Mouse (Mus musculus) thymus, postnatal 14 days (tissue): ENCODE data around the gene Olfr769.
"Not testable (repeated sequence)": the region's sequence is repeated elsewhere in the genome, so short reads cannot be mapped to it uniquely, and the experiment has no call there.

Experiments used
- DNase-seq: peaks from one replicate; pipeline ENCODE4 v3.0.0; 2021

The Olfr769 gene

DNA sequence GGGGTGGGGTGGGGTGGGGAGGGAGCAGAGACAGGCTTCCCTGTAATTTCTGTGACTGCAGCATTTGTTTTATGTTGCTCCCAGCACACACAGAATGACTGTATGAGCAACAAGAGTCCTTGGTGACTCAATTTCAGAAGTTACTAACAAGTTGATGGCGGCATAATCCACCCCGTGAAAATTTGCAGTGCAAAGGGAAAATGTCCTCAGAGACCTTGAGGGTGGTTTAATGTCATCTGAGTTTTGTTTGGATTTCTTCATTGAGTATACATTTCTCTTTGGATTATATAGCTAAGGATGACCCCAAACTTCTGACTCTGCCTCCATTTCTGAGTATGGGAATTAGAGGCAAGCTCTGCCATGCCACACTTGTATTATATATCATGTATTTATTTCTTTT lies at the start of gene Olfr769:
Gene Olfr769, minus strand, starts transcription at position 101 of the 400 bp plus-strand sequence.
- no peak for DNase-seq

DNA sequence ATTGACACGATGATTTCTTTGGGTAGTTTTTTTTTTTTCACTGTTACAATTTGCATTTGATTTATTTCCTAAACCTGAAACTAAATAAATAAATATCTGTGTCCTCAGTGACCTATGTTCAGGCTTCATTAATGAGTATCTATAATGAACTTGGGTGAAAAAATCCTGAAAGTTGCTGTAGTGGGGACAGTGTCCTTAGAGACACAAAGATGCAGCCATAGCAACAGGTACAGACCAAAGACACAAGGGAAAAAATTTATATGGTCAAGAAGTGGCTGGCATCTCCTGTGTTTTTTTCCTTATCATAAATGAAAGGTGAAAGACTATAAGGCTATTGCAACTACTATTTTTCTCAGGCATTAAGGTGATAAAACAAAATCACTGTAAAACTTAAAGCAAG lies 47.0 kb upstream of the Olfr769 start, which contains the start of gene Olfr771:
Gene Olfr771, minus strand, starts transcription at position 101 of the 400 bp plus-strand sequence.
- DNase-seq, result no peak

DNA sequence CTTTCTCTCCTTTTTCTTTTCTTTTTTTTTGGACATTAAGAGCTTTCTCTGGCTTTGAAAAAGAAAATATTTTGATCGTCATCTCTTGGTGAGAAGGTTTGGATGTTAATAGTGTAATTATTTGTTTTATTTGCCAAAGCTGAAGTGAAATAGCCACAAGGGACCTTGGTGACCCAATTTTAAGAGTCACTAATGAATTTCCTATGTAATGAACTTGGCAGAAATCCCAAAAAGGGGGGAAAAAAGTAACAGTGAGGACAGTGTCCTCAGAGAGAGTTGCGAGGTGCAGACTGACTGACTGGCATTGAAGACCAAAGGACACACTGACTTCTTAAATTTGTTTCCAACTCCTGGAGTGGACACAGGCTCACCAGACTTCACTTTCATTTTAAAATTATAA lies 21.2 kb upstream of the Olfr769 start, which contains the start of gene Olfr770:
Gene Olfr770, minus strand, starts transcription at position 101 of the 400 bp plus-strand sequence.
- no peak for DNase-seq

DNA sequence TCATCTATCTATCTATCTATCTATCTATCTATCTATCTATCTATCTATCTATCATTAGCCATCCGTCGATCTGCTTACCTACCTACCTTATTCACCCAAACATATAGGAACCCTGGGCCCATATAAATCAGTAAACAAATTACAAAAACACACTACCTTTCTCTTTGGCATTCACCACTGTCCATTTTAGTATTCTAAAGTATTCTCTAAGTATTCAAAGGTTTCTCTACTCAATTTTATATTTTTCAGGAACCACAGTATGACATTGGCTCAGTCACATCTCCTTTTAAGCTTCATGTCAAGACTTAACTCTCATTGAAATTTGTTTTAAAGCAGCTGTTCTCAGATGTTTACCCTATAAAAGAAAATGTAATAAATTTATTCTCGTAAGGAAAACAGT lies 2.5 kb downstream of the Olfr769 start:
- DNase-seq, result no peak

DNA sequence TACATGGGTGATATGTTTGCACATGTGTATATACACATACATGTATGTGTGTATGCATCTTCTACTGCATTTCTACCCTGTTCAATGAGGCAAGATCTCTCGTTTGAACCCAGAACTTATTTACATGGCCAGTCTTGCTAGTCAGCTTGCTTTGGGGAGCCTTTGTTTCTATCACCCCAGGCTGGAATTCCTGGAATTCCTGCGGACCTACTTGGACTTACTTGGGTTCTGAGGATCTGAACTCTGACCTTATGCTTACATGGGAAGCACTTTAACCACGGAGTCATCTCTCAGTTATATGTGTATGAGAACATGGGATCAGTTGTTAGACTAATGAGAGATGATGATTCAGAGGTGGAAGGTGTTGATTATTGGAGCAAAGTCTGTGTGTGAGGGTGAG lies 16.4 kb downstream of the Olfr769 start:
- DNase-seq, result no peak

DNA sequence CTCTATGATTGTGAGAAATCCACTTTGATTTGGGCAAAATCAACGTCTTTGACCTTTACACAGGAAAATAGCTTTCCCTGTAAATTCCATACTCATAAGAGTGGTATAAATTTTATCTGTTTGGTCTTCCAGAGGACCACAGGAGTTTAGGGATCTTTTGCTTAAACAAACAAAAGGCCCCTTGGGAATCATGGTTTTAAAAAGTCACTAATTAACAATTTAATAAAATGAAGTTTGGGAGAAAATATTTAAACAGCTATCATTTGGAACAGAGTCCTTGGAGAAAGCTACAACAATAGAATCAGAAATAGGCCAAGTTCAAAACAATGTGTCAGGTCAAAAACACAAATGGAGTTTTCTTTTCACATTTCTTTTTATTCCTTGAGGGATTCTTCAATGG lies 18.4 kb downstream of the Olfr769 start, which contains the start of gene Olfr768:
Gene Olfr768, minus strand, starts transcription at position 101 of the 400 bp plus-strand sequence.
- no peak for DNase-seq

DNA sequence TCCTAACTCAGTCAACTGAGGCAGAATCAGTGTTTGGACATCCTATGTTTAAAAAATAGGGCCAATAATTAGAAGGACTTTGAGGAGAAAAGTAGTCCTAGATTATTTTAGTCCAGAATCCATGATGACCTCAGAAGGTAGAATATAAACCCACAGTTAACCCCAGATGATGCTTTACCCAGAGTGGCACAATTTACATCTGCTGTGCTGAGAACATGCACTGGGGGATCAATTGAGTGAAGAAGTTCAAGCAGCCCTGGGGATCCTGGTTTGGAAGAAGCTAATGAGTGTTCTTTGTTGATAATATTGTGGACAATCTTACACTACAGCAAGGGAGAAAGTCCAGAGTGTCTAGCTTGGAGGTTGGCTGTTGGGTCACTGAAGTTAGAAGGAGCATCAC lies 34.9 kb downstream of the Olfr769 start, which contains the start of gene Olfr767:
Gene Olfr767, minus strand, starts transcription at position 101 of the 400 bp plus-strand sequence.
- DNase-seq, result not testable (repeated sequence)

DNA sequence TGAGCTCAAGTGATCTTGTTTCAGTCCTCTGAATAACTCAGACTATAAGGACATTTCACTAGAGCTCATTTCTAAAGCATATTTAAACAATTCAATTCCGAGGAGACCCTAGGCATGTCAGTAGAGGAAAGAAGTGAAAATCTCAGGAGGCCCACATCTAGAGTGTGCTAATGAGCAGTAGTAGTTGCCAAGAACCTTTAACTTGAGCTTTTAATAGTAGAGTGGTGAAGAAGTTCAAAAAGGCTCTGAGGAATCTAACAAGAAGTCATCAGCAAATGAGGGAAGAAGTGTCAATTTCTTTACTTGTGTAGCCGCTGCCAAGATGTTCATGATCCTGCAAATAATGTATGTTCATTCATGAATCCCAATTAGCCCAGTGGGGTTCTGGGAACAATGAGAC lies 48.8 kb downstream of the Olfr769 start, which contains the start of gene Olfr766-ps1:
Gene Olfr766-ps1, minus strand, starts transcription at position 101 of the 400 bp plus-strand sequence.
- DNase-seq, result no peak
